Mouse (Mus musculus) CH12.LX (cell line): ENCODE data around the gene Olfr697.

Source experiments
- CTCF ChIP-seq, 2 experiments: IDR thresholded peaks in 1 of 2; conservative IDR thresholded peaks in 1 of 2; 2 replicates each; pipeline ENCODE4 v1.5.1; 2011 to 2012; ENCODE audit warnings: low read depth in 2 of 2, low read length in 2 of 2, improper control_type of control experiment in 1 of 2, inconsistent platforms in 1 of 2, mild to moderate bottlenecking in 1 of 2, moderate library complexity in 1 of 2
- MAFK ChIP-seq: IDR thresholded peaks from 2 replicates; pipeline ENCODE4 v1.6.1; 2011; ENCODE audit warnings: low read length, improper control_type of control experiment; ENCODE audit not compliant: insufficient replicate concordance
- NELFE ChIP-seq: IDR thresholded peaks from 2 replicates; pipeline ENCODE4 v1.6.1; 2011; ENCODE audit warnings: low read depth, low read length, improper control_type of control experiment
- RCOR1 ChIP-seq: conservative IDR thresholded peaks from 2 replicates; pipeline ENCODE4 v1.6.1; 2012; ENCODE audit warnings: low read depth, mild to moderate bottlenecking, inconsistent platforms, low read length, improper control_type of control experiment
- USF1 ChIP-seq: IDR thresholded peaks from 2 replicates; pipeline ENCODE4 v1.6.1; 2014; ENCODE audit warnings: low read depth, mild to moderate bottlenecking, inconsistent platforms, low read length, improper control_type of control experiment
- ZKSCAN1 ChIP-seq: IDR thresholded peaks from 2 replicates; pipeline ENCODE4 v1.6.1; 2012; ENCODE audit warnings: low read depth, inconsistent platforms, low read length, improper control_type of control experiment, borderline replicate concordance

DNA sequence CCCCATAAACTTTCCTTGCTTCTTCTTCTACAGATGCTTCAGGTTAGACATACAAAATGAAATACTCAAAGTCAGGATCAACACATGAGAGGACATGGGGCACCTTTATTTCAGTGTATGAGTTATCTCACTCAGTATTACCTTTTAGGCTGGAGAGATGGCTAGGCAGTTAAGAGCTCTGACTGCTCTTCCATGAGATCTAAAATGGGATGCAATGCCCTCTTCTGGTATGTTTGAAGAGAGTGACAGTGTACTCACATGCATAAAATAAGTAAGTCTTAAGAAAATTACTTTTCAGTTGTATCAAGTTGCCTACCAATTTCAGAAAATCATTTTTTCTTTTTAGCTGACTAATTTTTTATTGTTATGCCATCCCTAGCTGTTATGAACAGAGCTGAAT is 46.1 kb upstream of the Olfr697 start:
- peak in 1 of 2 experiments; percentile 48; a peak in 2 of 4 replicates for TF ChIP-seq CTCF (conservative IDR thresholded peaks at IDR 0.05 in 1 of 2, IDR thresholded peaks at IDR 0.05 in 1 of 2; ENCODE audit: low read depth in 2 of 2, low read length in 2 of 2)
- TF ChIP-seq MAFK, result no peak
- no peak for TF ChIP-seq RCOR1
- TF ChIP-seq ZKSCAN1, result no peak
- TF ChIP-seq USF1, result no peak
- no peak for TF ChIP-seq NELFE
